Mouse (Mus musculus): Measurements from ENCODE around the gene Sh3bgr. TPM values are rescaled to one million over a fixed set of nuclear protein-coding genes. Genes with fewer than 3 reads are reported as not detected.

Sh3bgr gene
- polyA plus RNA-seq, 1 experiment, result 1.8 TPM

DNA sequence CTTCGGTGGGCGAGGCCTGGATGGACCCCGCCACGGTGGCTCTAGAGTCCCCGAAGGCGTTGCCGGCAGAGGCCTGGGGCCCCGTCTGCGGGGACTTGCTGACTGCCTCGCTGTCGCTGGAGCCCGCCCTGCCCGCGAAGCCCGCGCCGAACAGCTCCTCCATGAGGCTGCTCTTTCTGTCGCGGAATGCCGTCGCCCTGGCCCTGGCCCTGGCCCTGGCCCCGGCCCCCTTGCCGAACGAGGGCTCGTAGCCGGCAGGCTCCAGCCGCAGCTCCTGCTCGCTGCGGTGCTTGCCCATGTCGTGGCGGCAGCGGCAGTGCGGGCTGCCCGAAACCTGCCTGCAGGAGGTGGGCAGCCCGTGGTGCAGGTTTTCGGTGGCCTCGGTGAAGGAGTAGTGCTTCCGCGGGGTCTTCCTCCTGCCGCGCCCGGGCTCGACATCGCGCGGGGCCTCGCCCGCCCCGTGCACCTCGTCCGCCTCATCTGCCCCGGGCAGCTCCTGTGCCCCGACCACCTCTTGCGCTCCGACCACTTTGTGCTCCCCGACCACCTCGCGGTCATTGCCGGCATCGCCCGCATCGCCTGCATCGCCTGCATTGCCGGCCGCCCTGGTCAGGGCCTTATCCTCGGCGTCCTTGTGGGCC lies 41.0 kb upstream of the Sh3bgr start:
- no peak for TF ChIP-seq POLR2A (IDR thresholded peaks at IDR 0.05; ENCODE audit: control insufficient read depth, low read depth, low read length)
- peak; percentile 48; the same call in 1 of the 2 replicates for TF ChIP-seq CTCF (IDR thresholded peaks at IDR 0.05; ENCODE audit: control insufficient read depth, insufficient read depth, insufficient replicate concordance, low read depth, low read length)
- H3K4me3 ChIP-seq (ENCODE audit: control insufficient read depth, low read depth, low read length), result peak overlapping the region; percentile 89
- H3K27ac ChIP-seq (ENCODE audit: control insufficient read depth, insufficient read depth, low read depth, low read length), result peak overlapping the region; percentile 71
- peaks cover 9% of the 10 kb centered on the region for H3K4me1 ChIP-seq (ENCODE audit: control insufficient read depth, insufficient read depth, low read length)
- H3K36me3 ChIP-seq (ENCODE audit: control insufficient read depth, insufficient read depth, low read length), result no peaks in the 10 kb centered on the region; the same call in 1 of the 2 replicates
- no peaks in the 10 kb centered on the region for H3K27me3 ChIP-seq (ENCODE audit: control insufficient read depth, insufficient read depth, low read length)

DNA sequence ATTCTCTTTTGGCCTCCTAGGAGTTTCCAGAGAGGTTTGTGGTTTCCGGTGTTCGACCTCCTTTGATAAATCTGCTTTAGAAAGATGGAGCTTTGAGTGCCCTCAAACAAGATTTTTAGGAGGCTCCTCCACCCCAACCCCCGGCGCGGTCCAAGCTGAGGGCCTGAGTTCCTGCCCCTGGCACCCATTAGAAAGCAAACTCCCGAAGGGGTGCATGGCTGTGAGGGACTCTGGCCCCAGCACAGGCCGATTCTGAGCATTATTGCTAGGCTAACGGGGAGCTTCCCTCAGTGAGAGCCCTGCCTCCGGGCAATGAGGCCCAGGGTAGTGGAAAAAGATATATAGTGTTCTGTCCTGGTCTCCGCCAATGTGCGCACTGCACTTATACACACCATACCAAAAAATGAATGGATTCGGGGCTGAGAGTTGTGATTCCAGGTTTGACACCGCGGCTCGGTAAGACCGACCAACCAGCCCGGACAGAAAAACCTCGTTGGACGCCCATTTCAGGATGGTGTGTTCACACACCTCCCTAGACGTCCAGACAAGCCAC lies 40.4 kb upstream of the Sh3bgr start:
- Histone ChIP-seq H3K27ac (ENCODE audit: control insufficient read depth, insufficient read depth, low read depth, low read length) (peak overlapping the region; percentile 71; the same call in 1 of the 2 replicates), H3K27me3 (ENCODE audit: control insufficient read depth, insufficient read depth, low read length) (no peaks in the 10 kb centered on the region), H3K4me1 (ENCODE audit: control insufficient read depth, insufficient read depth, low read length) (peaks cover 9% of the 10 kb centered on the region), H3K4me3 (ENCODE audit: control insufficient read depth, low read depth, low read length) (peak overlapping the region; percentile 89), H3K36me3 (ENCODE audit: control insufficient read depth, insufficient read depth, low read length) (no peaks in the 10 kb centered on the region; the same call in 1 of the 2 replicates)
- TF ChIP-seq POLR2A (IDR thresholded peaks at IDR 0.05; ENCODE audit: control insufficient read depth, low read depth, low read length), result no peak
- no peak for TF ChIP-seq CTCF (IDR thresholded peaks at IDR 0.05; ENCODE audit: control insufficient read depth, insufficient read depth, insufficient replicate concordance, low read depth, low read length)

GRCm38 (mm10) chr16:96160927-96161326 lies 39.3 kb upstream of the Sh3bgr start:
- Histone ChIP-seq H3K4me1 (ENCODE audit: control insufficient read depth, insufficient read depth, low read length) (peaks cover 9% of the 10 kb centered on the region), H3K36me3 (ENCODE audit: control insufficient read depth, insufficient read depth, low read length) (no peaks in the 10 kb centered on the region), H3K27me3 (ENCODE audit: control insufficient read depth, insufficient read depth, low read length) (no peaks in the 10 kb centered on the region), H3K27ac (ENCODE audit: control insufficient read depth, insufficient read depth, low read depth, low read length) (no peak overlapping the region), H3K4me3 (ENCODE audit: control insufficient read depth, low read depth, low read length) (no peak overlapping the region)
- no peak for TF ChIP-seq POLR2A (IDR thresholded peaks at IDR 0.05; ENCODE audit: control insufficient read depth, low read depth, low read length)
- TF ChIP-seq CTCF (IDR thresholded peaks at IDR 0.05; ENCODE audit: control insufficient read depth, insufficient read depth, insufficient replicate concordance, low read depth, low read length), result no peak

- TF ChIP-seq POLR2A (IDR thresholded peaks at IDR 0.05; ENCODE audit: control insufficient read depth, low read depth, low read length) (no peak), CTCF (IDR thresholded peaks at IDR 0.05; ENCODE audit: control insufficient read depth, insufficient read depth, insufficient replicate concordance, low read depth, low read length) (no peak)
- H3K36me3 ChIP-seq (ENCODE audit: control insufficient read depth, insufficient read depth, low read length), result no peaks in the 10 kb centered on the region
- no peak overlapping the region for H3K27ac ChIP-seq (ENCODE audit: control insufficient read depth, insufficient read depth, low read depth, low read length)
- H3K27me3 ChIP-seq (ENCODE audit: control insufficient read depth, insufficient read depth, low read length), result no peaks in the 10 kb centered on the region
- peaks cover 9% of the 10 kb centered on the region for H3K4me1 ChIP-seq (ENCODE audit: control insufficient read depth, insufficient read depth, low read length)
- H3K4me3 ChIP-seq (ENCODE audit: control insufficient read depth, low read depth, low read length), result no peak overlapping the region
These were observed 38.9 kb upstream of the Sh3bgr start for GRCm38 (mm10) chr16:96161336-96161735.

GRCm38 (mm10) chr16:96165723-96166264 lies 34.5 kb upstream of the Sh3bgr start:
- Histone ChIP-seq H3K36me3 (ENCODE audit: control insufficient read depth, insufficient read depth, low read length) (no peaks in the 10 kb centered on the region), H3K27ac (ENCODE audit: control insufficient read depth, insufficient read depth, low read depth, low read length) (no peak overlapping the region), H3K4me1 (ENCODE audit: control insufficient read depth, insufficient read depth, low read length) (no peaks in the 10 kb centered on the region), H3K4me3 (ENCODE audit: control insufficient read depth, low read depth, low read length) (no peak overlapping the region), H3K27me3 (ENCODE audit: control insufficient read depth, insufficient read depth, low read length) (no peaks in the 10 kb centered on the region)
- TF ChIP-seq POLR2A (IDR thresholded peaks at IDR 0.05; ENCODE audit: control insufficient read depth, low read depth, low read length) (no peak), CTCF (IDR thresholded peaks at IDR 0.05; ENCODE audit: control insufficient read depth, insufficient read depth, insufficient replicate concordance, low read depth, low read length) (no peak)

DNA sequence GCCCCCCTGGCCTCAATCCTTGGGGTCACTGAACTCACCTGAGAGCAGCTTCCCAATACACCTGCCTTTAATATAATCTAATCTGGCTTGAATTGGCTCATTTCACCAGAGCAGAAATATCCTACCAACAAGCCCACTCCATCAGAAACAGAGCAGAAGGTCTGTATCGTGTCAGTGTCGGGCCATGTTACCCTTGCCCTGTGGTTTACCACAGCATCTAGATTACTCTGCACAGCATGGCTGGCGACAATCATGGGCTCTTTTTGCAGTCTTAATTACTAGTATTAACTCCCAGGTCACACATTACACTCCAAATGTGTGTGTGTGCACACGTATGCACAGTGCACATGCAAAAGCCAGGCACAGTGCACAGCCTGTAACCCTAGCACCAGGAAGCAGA lies 31.4 kb upstream of the Sh3bgr start:
- no peak for TF ChIP-seq CTCF (IDR thresholded peaks at IDR 0.05; ENCODE audit: control insufficient read depth, insufficient read depth, insufficient replicate concordance, low read depth, low read length)
- no peak for TF ChIP-seq POLR2A (IDR thresholded peaks at IDR 0.05; ENCODE audit: control insufficient read depth, low read depth, low read length)
- Histone ChIP-seq H3K36me3 (ENCODE audit: control insufficient read depth, insufficient read depth, low read length) (no peaks in the 10 kb centered on the region), H3K4me3 (ENCODE audit: control insufficient read depth, low read depth, low read length) (no peak overlapping the region), H3K27me3 (ENCODE audit: control insufficient read depth, insufficient read depth, low read length) (no peaks in the 10 kb centered on the region), H3K4me1 (ENCODE audit: control insufficient read depth, insufficient read depth, low read length) (no peaks in the 10 kb centered on the region), H3K27ac (ENCODE audit: control insufficient read depth, insufficient read depth, low read depth, low read length) (no peak overlapping the region)

GRCm38 (mm10) chr16:96173648-96174047 lies 26.6 kb upstream of the Sh3bgr start:
- Histone ChIP-seq H3K36me3 (ENCODE audit: control insufficient read depth, insufficient read depth, low read length) (peaks cover 2% of the 10 kb centered on the region; the same call in 1 of the 2 replicates), H3K4me3 (ENCODE audit: control insufficient read depth, low read depth, low read length) (no peak overlapping the region), H3K27ac (ENCODE audit: control insufficient read depth, insufficient read depth, low read depth, low read length) (no peak overlapping the region), H3K4me1 (ENCODE audit: control insufficient read depth, insufficient read depth, low read length) (no peaks in the 10 kb centered on the region), H3K27me3 (ENCODE audit: control insufficient read depth, insufficient read depth, low read length) (no peaks in the 10 kb centered on the region)
- TF ChIP-seq CTCF (IDR thresholded peaks at IDR 0.05; ENCODE audit: control insufficient read depth, insufficient read depth, insufficient replicate concordance, low read depth, low read length), result no peak
- TF ChIP-seq POLR2A (IDR thresholded peaks at IDR 0.05; ENCODE audit: control insufficient read depth, low read depth, low read length), result no peak

Data from testis, adult 2 months (tissue).